Mouse (Mus musculus) small intestine, adult 2 months (tissue): ENCODE data around the gene Trim2. TPM values are rescaled to one million over a fixed set of nuclear protein-coding genes. Genes with fewer than 3 reads are reported as not detected.
A peak's percentile ranks its signal among the peaks of the same experiment; 100 is the strongest.

ENCODE experiments used
- H3K27ac ChIP-seq: fragments of 200-500 bp; 2 replicates; pipeline ENCODE4 v1.5.1; 2012; ENCODE audit warnings: low read depth, low read length, control low read depth, inconsistent platforms; ENCODE audit not compliant: insufficient read depth
- H3K27me3 ChIP-seq: fragments of 200-500 bp; 2 replicates; pipeline ENCODE4 v1.6.1; 2012; ENCODE audit warnings: mild to moderate bottlenecking, moderate library complexity, low read length, inconsistent platforms; ENCODE audit not compliant: control insufficient read depth, insufficient read depth
- H3K36me3 ChIP-seq: fragments of 200-500 bp; 2 replicates; pipeline ENCODE4 v1.6.1; 2012; ENCODE audit warnings: mild to moderate bottlenecking, low read length, control low read depth, inconsistent platforms; ENCODE audit not compliant: control insufficient read depth, insufficient read depth
- H3K4me1 ChIP-seq: fragments of 200-500 bp; 2 replicates; pipeline ENCODE4 v1.6.1; 2012; ENCODE audit warnings: low read length, inconsistent platforms, mixed read lengths; ENCODE audit not compliant: control insufficient read depth, insufficient read depth, insufficient read length
- H3K4me3 ChIP-seq: fragments of 200-500 bp; 2 replicates; pipeline ENCODE4 v1.5.1; 2012; ENCODE audit warnings: low read depth, mild to moderate bottlenecking, control low read depth, inconsistent platforms, low read length, moderate library complexity
- CTCF ChIP-seq: fragments of 200-500 bp; IDR thresholded peaks from 2 replicates; pipeline ENCODE4 v1.5.1; 2012; ENCODE audit warnings: low read depth, mild to moderate bottlenecking, control low read depth, inconsistent platforms, low read length, moderate library complexity, mixed read lengths; ENCODE audit not compliant: insufficient replicate concordance, insufficient read length; ENCODE audit errors: extremely low read depth
- POLR2A ChIP-seq: fragments of 200-500 bp; IDR thresholded peaks from 2 replicates; pipeline ENCODE4 v1.6.1; 2012; ENCODE audit warnings: low read depth, mild to moderate bottlenecking, control low read depth, inconsistent platforms, low read length, moderate library complexity
- WGBS: fragments of 180-500 bp; shearing (Covaris S2); methylation state at CpG from one replicate; pipeline ENCODE4 v1.1.7; 2018; 5-methylcytosine and 5-hydroxymethylcytosine counted together
- polyA plus RNA-seq: library from polyadenylated mRNA; depleted of rRNA; stranded (reverse); fragments of >200 nt; gene quantifications from 2 replicates; pipeline ENCODE4 v1.2.3, GENCODE M21; 2012

Gene Trim2
- polyA plus RNA-seq, 1 experiment: 52.4 TPM

- WGBS: 51% methylated on average over 15 of the region's 15 CpGs
- Histone ChIP-seq H3K36me3 (no peaks in the 10 kb centered on the region), H3K4me1 (peaks cover 12% of the 10 kb centered on the region; the same call in 1 of the 2 replicates), H3K4me3 (no peak overlapping the region), H3K27me3 (no peaks in the 10 kb centered on the region), H3K27ac (0 out of 2 replicates have a peak overlapping the region, but pooled peaks have one; percentile 83)
- TF ChIP-seq POLR2A (no peak), CTCF (no peak)
Observed at GRCm38 (mm10) chr3:84215743-84216360, 90.8 kb downstream of the Trim2 start.

DNA sequence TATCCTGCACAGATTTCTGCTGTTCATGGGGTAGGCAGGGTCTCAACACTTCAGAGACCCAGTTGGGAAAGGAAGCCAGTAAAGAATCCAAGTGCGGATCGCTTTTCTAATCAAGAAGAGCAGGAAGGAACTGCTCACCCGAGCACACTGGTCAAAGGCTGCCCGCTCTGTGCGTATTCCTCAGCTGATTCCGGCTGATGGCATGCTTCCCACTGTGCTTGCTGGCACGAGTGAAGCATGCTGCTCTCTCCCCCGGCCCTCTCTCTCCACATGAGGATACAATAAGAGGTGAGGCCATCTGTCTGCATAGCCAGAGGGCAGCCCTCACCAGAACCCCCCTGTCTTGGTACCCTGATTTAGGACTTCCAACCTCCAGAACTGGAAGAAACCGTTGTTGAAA lies 91.4 kb downstream of the Trim2 start:
- TF ChIP-seq CTCF: no peak
- TF ChIP-seq POLR2A: no peak
- no peak overlapping the region for H3K4me3 ChIP-seq
- peaks cover 15% of the 10 kb centered on the region; the same call in 1 of the 2 replicates for H3K4me1 ChIP-seq
- H3K27ac ChIP-seq: peak overlapping the region; percentile 83
- H3K27me3 ChIP-seq: no peaks in the 10 kb centered on the region
- WGBS: 34% methylated on average over 9 of the region's 9 CpGs
- H3K36me3 ChIP-seq: no peaks in the 10 kb centered on the region

GRCm38 (mm10) chr3:84214501-84214900 lies 92.2 kb downstream of the Trim2 start:
- Histone ChIP-seq H3K4me3 (no peak overlapping the region), H3K27ac (peak overlapping the region; percentile 89), H3K27me3 (no peaks in the 10 kb centered on the region), H3K4me1 (peaks cover 15% of the 10 kb centered on the region; the same call in 1 of the 2 replicates), H3K36me3 (peaks cover 4% of the 10 kb centered on the region)
- WGBS: 35% methylated on average over 6 of the region's 6 CpGs
- TF ChIP-seq CTCF (no peak), POLR2A (no peak)

DNA sequence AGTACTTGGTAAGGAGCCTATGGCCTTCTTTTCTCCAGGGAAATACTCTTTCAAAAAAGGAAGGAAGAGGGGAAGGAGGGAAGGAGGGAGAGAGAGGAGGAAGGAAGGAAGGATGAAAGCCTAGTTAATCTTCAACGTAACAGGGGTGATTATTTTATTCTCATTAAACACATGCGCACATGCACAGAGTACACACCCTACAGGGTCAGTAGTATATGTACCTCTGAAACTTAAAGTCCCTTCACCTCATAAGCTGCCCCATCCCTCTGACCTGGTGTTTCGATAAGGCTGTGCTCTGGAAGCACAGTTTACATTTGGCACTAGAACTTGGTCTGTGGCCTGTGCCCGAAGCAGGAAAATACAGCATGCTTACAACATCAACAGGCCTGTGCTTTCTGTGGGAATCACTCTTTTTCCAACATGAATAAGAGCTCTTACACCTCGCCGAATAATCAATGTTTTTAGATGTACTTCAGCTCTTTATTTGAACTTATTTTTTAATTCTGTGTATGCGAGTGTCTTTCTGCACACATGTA lies 95.3 kb downstream of the Trim2 start:
- H3K4me3 ChIP-seq: no peak overlapping the region
- peaks cover 15% of the 10 kb centered on the region; the same call in 1 of the 2 replicates for H3K4me1 ChIP-seq
- peaks cover 24% of the 10 kb centered on the region for H3K36me3 ChIP-seq
- peak overlapping the region; percentile 54 for H3K27ac ChIP-seq
- TF ChIP-seq POLR2A: no peak
- no peak for TF ChIP-seq CTCF
- WGBS: 35% methylated on average over 7 of the region's 7 CpGs
- H3K27me3 ChIP-seq: no peaks in the 10 kb centered on the region

DNA sequence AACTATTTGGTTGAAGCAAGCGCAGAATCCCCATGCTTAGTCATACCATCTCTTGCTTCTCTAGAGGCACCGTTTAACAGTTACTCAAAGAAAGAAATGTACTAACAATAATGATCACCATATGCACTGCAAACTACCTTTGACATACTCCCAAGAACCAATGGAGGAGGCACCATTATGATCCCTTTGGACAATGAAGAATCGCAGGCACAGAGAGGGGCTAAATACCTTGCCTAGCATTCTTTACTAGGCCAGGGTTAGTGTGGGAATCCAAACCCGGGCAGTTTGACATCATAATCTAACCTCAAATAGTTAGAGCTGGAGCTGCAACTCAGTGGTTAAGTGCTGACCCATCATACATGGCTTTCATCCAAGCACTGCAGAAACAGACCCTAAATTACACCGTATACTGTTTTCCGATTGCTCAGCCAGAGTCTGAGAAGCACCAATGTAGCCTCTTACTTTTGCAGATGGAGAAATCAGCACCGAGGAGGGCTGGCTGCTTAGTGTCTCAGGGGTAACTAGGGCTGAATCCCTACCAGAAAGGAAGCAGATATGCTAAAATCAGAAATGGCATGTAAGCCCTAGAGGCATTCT lies 97.7 kb downstream of the Trim2 start:
- Histone ChIP-seq H3K4me1 (peaks cover 5% of the 10 kb centered on the region; the same call in 1 of the 2 replicates), H3K27ac (no peak overlapping the region), H3K27me3 (no peaks in the 10 kb centered on the region), H3K4me3 (no peak overlapping the region), H3K36me3 (peaks cover 31% of the 10 kb centered on the region)
- 80% methylated on average over 7 of the region's 7 CpGs for WGBS
- no peak for TF ChIP-seq CTCF
- no peak for TF ChIP-seq POLR2A

GRCm38 (mm10) chr3:84208475-84208874 lies 98.2 kb downstream of the Trim2 start:
- H3K27me3 ChIP-seq: no peaks in the 10 kb centered on the region
- H3K4me3 ChIP-seq: no peak overlapping the region
- 89% methylated on average over 7 of the region's 7 CpGs for WGBS
- TF ChIP-seq CTCF (no peak), POLR2A (no peak)
- H3K27ac ChIP-seq: no peak overlapping the region
- H3K36me3 ChIP-seq: peaks cover 31% of the 10 kb centered on the region
- peaks cover 5% of the 10 kb centered on the region; the same call in 1 of the 2 replicates for H3K4me1 ChIP-seq

- whole genome bisulfite sequencing: 63% methylated on average over 2 of the region's 2 CpGs
Observed at GRCm38 (mm10) chr3:84207366-84207765, 99.3 kb downstream of the Trim2 start.

More at GRCm38 (mm10) chr3:84207366-84207765, 99.3 kb downstream of the Trim2 start:
- peaks cover 5% of the 10 kb centered on the region; the same call in 1 of the 2 replicates for H3K4me1 ChIP-seq
- no peaks in the 10 kb centered on the region for H3K27me3 ChIP-seq
- TF ChIP-seq POLR2A (no peak), CTCF (no peak)
- H3K4me3 ChIP-seq: no peak overlapping the region
- H3K27ac ChIP-seq: no peak overlapping the region
- peaks cover 31% of the 10 kb centered on the region for H3K36me3 ChIP-seq
